Mouse (Mus musculus) neutrophil, adult 5-6 weeks (primary cell): Measurements from ENCODE around the gene Ryr2. TPM values are rescaled to one million over a fixed set of nuclear protein-coding genes. Genes with fewer than 3 reads are reported as not detected.

Experiments
- ATAC-seq: fragments of 151-379, 151-347 bp; 2 replicates; pipeline ENCODE4 v1.8.0; 2017; ENCODE audit warnings: mild to moderate bottlenecking, moderate TSS enrichment; ENCODE audit not compliant: insufficient number of reproducible peaks, poor library complexity, low FRiP score, severe bottlenecking; ENCODE audit errors: extremely low read depth
- total RNA-seq: library from RNA; stranded (forward); fragments of 200-1000 nt; gene quantifications from 2 replicates; pipeline ENCODE4 v1.2.3, GENCODE M21; 2017

Ryr2 gene
- total RNA-seq, 1 experiment from 2014 or later = 3.8 TPM

DNA sequence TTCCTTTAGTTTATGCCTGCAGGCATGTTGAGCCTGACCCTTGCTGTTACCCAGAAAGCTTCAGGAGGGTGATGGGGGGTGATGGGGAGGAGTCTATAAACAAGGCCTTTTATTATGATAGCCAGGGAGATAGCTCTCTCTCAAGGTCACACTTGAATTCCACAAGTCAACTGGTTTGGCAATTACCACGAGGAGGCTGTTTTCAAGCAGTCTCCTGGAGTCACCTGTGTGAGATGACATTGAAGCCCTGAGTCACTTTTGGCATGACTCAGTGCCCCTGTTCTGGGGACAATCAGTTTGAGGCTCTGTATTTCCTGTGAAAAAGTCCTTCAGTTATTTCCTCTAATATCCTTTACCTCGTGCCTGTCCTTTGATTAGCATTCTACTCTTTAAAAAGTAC lies 573.5 kb downstream of the Ryr2 start:
- no peak for ATAC-seq

DNA sequence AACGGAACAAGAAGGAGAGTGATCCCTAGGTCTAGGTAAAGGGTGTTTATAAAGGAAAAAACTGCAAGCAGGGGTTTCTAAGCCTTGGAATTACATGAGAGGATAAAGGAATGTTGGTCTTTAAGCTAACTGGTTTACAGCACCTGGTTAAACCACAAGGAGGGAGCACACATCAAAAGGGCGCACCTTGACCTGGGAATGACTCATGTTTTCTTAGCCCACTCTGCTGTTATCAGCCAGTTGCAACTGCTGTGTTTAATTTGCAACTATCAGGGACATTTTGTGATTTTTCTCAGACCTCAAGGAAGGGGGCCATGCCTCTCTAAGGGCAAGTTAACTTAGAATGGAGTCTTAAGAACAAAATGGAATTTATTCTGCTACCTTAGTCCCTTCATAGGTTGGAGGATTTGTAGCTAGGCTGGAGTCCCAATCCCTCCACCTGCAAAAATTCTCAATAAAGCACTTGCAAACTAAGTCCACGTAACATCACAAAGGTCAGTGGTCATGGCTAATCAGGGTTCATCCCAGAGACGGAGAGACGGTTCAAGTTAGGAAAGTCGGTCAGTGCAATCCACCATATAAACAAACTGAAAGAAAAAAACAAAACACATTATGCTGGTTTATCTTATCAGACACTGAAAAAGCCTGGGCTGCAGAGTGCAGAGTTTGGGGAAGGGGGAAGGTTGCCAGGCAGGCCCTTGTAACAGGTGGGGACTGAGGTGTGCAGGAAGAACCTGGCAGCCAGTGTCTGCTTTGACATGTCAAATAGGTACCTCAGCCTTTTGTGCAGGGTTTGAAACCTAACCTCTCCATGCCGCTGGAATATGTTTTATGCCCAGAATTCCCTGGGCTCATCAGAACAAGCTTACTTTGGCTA lies 574.5 kb downstream of the Ryr2 start:
- ATAC-seq = no peak

DNA sequence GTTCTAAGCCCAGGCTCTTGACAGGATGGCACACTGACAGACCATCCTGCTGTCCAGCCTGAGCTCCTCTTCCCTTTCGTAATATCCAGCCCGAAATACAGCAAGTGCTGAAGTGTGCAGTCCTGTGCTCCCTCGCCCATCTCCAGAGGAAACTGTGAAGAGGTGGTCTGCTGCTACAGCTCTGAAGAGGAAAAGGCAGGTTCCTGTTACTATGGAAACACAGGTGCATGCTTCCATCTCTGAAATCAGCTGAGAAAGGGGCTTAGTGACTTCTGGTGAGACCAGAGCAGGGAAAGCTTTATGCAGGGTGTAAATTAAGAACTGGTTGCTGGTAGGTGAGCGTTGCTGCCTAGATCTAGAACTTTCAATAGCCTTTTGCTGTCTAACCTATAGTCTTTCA lies 583.1 kb downstream of the Ryr2 start:
- ATAC-seq = no peak

DNA sequence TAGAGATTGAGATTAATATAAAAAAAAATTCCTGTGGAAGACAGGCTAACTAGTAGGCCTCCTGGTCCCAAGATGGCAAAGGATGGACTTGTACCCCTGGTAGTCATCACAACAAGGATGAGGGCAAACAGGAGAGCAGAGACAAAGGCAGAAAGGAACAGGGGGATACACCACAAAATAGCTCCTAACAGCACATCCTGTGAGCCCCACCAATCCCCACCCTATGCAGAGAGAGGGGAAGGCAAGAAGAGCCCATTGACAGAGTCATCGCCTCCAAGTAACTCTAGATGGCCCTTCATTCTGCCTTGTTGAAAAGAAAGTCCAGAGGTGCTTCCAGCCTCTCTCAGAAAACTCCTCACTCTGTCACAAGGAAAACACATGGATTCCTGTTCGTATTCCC lies 586.0 kb downstream of the Ryr2 start:
- no peak for ATAC-seq

DNA sequence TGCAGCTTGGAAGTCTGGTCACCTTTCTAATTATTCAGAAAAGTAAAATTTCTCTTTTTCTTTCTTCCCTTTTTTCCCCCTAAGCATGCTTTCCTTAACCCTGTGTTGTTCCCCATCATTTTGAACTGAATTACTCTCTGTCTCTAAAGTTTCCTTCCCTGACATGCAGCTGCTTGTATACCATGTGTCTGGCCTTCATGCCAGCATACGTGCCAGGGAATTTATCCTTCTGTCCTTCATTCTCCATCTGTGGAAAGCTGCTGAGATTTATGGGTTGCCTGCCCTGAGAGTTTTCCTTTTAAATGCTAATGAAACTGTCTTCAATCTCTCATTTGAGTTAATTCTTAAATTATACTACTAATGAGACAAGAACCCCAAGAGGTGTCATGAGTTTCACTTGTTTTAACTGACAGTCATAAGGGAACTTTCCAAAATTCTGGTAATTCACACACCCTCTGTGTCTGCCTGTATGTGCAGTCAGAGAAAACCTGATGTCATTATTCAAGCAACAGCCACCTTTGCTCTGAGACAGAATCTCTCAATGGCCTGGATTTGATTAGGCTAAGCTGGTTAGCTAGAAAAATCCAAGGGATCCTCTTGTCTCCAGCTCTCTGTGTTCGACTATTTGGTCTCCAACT lies 595.1 kb downstream of the Ryr2 start:
- no peak for ATAC-seq

Other genes with a start within 250 kb of the Ryr2 start
- gene Mtr, start 151.2 kb upstream of the Ryr2 start, total RNA-seq = 19.4 and 21.6 TPM in 2 replicates
- 0.70 and 1.5 TPM in 2 replicates for gene Actn2, start 233.8 kb upstream of the Ryr2 start, total RNA-seq